Mouse (Mus musculus) urinary bladder, postnatal 25 days (tissue): ENCODE measurements around the gene Nos1.
A peak's percentile ranks its signal among the peaks of the same experiment; 100 is the strongest.
"Not testable (repeated sequence)": the region's sequence is repeated elsewhere in the genome, so short reads cannot be mapped to it uniquely, and the experiment has no call there.

Experiments
- DNase-seq: peaks from one replicate; pipeline ENCODE4 v3.0.0; 2022; ENCODE audit warnings: low spot score

Nos1 gene

DNA sequence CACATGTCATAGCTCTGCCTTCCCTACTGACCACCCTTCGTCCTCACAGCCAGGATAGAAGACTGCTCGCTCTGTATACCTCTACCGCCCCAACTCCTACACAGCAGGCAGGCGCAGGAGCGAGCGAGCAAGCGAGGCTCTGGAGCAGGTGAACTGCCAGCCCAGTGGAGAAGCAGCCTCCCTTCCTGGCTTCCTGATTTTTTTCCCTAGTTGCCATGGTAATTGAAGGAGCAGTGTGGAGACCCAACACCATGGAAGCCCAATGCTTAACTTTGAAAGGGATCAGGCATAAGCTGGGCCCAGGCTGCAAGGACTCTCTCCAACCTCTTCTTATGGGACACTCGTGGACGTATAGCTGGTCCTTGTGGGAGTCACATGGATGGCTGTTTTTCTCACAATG is 59.4 kb downstream of the Nos1 start:
- no peak for DNase-seq

DNA sequence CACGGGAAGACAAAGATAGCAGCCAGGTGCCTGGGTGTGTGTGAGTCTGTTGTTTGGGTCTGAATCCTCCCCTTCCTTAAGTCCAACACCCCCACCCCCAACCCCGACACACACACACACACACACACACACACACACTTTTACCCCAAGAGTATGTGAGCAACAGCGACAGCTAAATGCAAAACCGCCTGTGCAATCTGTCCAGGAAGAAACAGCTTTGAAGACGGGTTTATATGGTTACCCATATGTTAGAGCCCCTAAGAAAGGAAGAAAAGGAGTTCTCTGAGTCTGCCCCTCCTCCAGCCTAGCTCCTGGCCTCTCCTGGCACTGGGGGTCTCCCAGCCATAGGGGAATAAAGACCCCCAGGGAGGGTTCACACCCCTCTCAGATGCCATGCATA is 60.2 kb downstream of the Nos1 start:
- no peak for DNase-seq

DNA sequence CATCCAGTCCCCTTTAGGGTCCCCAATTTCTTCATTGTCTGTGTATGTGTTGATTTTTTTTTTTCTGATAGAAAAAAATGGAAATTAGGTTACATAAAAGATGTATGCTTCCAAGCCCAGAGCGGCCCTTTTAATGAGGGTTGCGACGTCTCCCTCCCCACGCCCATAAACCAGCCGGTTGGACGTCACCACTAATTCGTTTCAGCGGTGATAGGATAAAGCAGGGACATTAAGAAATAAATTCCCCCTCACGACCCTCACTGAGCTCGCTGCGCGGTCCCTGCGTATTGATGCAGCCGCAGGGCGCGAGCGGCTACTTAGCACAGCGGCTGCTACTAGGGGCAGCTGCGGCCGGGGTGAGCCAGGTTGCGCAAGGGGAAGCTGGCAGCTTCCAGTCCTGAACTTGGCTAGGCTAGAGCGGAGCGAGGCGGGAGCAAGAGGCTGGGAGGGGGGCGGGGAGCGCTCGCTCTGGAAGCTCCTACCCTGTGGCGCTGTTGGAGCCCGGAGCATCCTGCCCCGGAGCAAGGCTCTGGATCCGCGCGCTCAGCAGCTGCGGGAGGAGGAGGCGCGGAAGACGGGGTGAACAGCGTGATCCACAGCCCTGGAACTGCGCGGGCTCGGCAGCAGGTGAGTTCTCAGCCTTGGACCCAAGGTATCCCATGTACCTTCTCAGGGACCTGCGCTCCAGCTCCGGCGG is 61.0 kb downstream of the Nos1 start:
- peak; percentile 8 for DNase-seq

DNA sequence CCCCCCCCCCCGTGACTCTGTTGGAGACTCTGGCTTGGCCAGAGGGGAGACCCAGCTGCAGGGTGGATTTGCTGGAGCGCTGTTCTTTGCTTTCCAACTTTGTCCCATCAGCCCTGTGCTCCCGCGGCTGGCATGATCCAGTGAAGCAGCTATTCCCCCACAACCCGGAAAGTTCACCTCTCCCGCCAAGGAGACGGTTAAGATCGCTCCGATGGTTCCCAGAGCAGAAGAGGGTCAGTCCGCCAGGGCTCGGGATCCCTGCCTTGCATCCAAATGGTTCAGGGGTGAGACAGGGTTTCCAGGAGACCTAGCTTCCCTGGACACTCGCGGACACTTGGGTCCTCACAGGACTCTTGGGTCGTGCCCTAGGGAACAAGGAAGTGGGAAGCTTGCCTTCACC is 61.9 kb downstream of the Nos1 start:
- DNase-seq, result no peak

DNA sequence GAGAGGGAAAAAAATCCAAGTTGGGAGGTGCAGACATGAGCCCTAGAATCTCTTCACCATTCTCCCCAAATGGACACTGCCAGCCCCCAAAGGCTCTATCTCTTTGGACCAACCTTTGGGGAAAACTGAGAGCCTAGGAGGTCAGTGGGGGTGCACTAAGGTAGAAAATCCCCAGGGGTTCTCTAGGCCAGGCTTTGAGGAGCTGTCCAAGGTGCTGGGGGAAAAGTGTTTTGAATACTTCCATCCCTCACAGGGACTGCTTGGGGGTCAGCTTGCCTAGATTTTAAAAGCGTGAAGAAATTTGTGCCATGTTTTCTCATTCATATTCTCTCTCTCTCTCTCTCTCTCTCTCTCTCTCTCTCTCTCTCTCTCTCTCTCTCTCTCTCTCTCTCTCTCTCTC is 63.8 kb downstream of the Nos1 start:
- no peak for DNase-seq

DNA sequence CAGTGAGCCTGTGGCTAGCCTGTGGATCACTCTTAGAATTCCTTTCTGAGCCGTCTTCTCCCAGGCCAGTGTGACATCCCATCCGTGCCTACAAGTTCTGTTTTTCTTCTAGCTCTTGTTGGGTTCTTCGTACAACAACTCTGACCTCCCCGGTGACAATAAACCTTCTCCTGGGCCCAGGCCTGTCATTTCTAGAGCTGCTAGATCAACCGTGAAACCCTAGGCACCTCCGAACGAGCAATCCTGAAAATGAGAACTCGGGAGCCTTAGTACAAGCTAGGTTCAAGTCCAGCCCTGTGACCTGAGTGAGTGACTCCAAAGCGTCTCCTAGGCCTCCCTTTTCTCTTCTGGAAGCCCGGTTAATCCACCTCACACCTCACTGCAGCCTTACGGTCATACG is 69.6 kb downstream of the Nos1 start:
- DNase-seq, result no peak

DNA sequence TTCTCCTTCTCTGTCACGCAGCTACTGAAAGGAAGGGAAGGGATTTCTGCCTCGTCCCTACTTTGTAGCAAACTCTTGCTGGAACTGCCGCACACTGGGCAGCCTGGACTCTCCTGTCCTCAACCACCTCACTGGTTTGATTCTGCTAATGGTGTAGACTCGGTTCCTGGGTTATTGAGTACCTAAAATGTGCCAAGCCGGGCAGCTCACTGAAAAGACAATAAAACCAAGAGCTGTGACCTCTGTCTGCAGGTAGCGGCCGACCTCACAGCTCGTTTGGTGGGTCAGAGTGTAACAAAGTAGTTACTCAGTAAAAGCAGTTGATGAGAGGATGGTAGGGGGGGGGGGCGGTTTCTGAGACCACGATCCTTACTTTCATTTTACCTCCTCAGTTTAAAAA is 72.9 kb downstream of the Nos1 start:
- DNase-seq, result no peak

DNA sequence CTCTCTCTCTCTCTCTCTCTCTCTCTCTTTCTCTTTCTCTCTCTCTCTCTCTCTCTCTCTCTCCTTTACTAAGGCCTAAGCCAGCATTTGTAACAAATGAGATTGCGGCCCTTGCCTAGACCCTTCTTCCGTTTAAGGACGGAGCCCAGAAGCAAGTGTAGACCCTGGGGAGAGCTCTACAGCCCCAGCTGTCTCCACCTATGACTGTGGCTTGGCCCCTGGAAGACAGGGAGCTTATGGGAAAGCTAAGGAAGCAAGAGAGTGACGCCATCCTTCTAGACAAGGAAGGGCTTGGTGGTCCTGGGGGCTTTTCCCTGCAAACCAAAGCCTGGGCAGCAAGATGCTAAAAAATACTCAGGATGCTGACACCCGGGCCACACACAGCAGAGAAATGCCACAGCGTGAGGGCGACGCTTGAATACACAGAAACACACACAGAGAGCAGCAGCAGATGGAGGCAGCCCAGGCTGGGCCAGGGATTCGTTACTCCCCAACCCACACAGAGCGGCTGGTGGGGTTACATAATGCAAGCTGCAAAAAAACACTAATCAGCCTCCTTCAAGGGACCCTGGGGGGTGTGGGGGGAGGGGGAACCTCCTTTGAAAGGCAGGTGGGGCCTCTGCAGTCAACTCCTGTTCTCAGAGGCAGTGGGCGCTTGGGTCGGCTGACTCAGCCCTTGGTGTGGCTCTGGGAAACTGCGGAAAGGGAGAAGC is 83.9 kb downstream of the Nos1 start:
- no peak for DNase-seq

DNA sequence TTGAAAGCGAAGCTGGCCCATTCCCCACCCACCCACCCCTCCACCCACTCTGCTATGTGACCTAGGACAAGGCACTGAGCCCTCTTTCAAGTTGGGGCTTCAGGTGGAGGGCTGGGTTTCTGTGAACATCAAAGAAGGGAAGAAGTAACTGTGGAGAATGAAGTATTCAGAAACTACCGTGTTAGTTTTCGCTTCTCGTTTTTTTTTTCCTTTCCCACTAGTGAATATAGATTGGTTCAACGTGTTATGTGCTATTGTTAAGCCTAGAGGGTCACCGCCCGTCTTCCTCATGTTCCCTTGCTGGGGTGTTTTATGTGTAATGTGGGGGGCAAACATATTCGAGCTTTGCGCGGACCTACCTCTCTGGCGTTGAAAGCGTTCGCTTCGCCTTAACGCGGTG is 85.0 kb downstream of the Nos1 start:
- no peak for DNase-seq

DNA sequence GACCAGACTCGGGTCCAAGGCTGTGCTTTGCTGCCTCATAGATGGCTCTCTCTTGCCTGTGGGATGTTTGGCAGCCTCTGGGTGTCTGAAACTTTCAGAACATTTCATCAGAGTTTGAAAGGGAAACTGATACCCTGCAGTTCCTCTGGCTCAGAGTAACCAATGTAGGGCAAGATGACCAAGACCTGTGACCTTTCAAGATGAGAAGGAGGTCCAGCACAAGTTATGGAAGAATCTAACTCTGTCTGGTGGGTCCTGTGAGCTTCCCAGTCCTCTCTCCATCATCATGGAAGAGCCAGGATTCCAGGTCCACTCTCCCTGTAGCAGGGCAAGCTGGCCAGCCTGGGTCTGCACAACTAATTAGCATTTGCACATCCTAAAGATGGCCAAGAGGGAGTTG is 90.8 kb downstream of the Nos1 start:
- DNase-seq, result no peak

DNA sequence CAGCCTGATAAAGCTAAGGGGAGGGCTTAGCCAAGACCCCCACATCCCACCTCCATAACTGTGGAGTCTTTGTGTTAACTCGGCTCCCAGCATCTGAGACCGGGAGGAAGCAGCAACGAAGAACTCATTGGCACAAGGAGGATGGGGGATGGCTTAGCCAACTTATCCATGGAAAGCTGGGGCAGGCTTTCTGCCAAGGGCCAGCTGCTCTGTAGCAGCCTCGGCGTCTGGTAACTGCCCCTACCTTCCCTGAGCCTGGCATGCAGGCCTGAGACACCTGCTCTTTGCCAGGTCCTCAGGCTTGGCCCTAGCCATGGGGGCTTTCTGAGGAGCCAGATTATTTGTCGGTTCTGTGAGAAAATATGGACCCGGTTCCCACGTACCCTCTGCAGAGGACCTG is 93.0 kb downstream of the Nos1 start:
- DNase-seq, result no peak

DNA sequence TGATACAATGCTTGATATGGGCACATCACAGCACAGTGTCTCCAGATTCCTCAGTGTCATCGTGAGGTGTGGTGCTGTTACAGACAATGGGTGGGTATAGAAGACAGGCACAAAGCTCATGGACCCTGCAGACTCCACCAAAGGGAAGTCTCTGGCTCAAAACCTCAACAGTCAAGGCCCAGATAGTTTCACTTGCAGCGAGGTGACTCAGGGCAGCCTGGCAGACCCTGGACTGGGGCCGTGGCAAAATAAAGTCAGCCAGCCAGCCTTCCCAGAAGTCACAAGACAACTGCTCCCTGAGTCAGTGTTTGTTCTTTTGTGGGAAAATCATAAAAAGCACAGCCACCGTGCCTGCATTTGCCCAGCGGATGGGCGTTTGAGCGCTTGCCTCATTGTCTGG is 93.4 kb downstream of the Nos1 start:
- DNase-seq, result no peak

DNA sequence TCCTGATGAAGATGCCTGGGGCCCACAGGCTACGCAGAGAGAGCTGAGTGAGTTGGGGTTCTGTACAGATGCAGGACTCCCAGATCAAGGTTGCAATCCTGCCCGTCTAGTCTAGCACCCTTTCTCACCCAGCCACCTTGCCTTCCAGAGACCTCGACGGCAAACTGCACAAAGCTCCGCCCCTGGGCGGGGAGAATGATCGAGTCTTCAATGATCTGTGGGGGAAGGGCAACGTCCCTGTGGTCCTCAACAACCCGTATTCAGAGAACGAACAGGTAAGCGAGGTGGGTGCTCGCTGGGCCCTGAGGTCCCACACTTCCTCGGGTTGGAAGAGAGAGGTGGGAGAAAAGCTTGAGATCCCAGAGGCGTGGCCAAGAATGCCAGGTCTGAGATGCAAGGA is 98.3 kb downstream of the Nos1 start:
- DNase-seq, result no peak

DNA sequence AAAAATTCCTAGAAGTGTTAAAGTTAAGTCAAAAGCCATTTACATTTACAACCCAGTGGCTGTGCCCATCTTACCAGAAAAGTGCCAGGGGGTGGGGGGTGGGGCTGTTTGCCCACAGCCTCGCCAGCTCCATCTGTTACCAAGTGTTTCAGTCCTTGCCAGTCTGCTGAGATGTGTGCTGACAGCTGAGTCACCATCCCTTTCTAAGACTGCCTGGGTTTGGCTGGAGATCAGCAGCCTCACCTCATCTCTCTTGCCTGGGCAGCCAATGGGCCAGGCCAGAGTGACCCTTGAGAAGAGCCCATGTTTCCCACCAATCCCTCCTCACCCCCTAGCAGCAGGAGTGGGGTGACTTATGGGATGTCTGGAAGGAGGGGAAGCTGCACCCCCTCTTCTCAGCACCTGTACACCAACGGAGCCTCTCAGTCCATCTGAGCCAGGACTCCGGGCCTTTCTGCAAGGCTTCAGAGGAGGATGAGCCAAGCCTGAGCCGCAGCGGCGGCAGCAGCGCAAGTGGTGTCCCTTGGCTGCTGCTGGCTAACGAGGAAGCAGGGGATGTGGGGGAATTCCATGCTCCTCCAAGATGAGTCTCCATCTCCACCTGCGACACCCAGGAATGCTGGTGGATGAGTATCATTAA is 100.2 kb downstream of the Nos1 start:
- DNase-seq, result no peak

DNA sequence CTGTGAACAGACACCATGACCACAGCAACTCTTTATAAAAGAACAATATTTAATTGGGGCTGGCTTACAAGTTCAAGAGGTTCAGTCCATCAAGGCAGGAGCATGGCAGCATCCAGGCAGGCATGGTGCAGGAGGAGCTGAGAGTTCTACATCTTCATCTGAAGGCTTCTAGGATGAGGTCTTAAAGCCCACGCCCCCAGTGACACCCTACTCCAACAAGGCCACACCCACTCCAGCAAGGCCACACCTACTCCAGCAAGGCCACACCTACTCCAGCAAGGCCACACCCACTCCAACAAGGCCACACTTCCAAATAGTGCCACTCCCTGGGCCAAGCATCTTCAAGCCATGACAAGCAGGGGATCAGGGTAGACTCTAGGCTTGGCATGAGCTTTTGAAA is 101.6 kb downstream of the Nos1 start:
- not testable (repeated sequence) for DNase-seq

DNA sequence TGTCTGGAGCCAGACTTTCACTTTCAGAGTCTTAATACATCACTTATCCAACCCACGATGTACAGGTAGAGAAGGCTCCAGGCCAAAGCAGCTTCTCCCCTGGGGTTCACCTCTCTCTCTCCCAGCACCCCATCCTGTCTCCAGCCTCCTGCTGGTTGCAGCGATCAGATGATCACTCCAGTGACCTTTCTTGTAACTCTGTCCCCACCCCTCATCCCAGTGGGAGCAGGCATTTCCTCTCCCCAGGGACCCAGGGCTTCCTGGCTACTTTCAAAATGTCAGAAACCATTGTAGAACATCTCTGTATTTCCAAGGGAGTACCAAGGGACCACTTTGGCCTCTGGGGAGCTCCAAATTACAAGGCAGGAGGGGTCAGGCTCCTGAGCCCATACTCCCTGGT is 104.2 kb downstream of the Nos1 start:
- DNase-seq, result no peak

DNA sequence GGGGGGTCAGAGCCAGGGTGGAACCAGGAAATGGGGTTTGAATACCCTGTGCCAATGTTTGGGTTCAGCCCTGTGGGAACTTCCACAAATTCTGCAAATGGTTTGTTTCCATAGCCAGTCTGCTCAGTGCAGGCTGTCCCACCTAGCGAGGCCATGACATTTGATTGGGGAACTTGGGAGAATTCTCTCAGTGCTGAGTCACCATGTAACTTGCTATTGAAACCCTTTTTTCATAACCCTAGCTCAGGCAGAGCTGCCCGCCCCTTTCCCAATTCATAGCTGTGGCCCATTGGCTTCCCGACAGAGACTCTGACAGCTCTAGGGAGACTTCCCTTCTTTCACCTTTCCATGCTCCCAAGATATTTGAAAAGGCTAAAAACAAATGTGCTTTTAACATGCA is 107.3 kb downstream of the Nos1 start:
- DNase-seq, result no peak

DNA sequence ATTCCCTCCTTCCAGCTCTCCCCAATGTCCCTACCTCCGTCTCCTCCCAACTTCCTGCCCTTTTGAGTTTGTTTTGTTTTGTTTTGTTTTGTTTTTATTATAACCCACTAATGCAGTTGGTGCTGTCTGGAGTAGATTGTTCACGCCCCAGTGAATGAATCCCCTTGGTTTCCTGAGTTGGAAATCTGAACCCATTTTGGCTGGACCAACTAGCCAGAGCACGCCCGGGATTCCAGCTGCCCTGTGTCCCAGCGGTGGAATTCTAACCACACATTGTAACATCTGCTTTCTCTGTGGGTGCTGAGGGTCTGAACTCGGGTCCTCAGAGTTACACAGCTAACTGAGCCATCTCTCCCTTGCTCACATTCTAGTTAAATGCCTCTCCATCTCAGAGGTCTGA is 108.1 kb downstream of the Nos1 start:
- DNase-seq, result no peak

DNA sequence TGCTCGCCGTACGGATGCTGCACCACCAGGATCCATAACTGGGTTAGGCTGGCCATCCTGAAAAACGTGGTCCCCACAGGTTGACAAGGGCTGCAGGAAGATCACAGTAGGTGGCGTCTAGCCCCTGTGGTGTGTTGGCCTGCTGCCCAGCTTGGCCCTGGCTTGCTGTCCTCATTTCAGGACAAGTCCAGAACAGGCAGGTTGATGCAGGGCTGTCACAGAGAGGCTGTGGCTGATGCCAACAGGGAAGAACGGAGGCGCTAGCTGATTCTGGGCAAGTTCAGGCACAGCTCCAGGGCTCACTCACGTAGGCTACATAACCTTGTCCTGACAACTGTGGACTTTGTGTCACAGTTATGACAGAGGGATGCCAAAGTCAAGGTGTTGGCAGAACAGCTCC is 108.7 kb downstream of the Nos1 start:
- no peak for DNase-seq

DNA sequence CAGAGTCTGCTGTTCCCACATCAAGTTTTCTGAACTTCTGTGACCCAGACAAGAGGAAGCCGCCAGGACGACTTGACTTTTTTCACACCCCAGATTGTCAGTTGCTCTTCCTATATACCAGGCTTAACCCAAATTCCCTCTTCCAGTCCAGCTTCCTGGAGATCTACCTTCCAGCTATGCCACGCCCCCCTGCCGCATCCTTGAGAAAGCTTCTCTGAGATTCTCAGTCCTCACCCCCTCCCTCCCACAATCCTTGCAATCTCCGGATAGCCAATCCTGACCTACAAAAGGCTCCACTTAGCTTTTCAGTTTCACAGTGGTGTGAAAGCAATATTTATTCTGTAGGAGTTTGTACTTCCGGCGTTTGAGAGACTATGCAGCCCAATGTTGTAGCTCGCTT is 110.0 kb downstream of the Nos1 start:
- DNase-seq, result no peak

DNA sequence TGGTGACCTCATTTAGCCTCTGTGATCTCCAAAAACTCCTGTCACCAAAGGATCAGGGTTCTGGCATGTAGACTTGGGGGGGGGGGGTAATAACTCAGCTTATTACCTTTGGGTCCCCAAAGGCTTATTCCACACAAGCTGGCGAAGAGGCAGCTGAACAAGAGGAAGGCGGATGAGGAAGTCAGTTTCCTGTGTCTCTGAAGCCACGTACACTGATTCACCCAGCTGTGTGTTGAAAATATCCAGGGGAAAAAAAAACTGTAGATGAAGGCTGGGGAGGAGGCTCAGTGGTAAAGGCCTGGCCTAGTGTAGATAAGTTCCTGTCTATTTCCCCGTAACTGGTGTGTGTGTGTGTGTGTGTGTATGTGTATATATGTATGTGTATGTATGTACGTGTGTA is 110.7 kb downstream of the Nos1 start:
- no peak for DNase-seq

DNA sequence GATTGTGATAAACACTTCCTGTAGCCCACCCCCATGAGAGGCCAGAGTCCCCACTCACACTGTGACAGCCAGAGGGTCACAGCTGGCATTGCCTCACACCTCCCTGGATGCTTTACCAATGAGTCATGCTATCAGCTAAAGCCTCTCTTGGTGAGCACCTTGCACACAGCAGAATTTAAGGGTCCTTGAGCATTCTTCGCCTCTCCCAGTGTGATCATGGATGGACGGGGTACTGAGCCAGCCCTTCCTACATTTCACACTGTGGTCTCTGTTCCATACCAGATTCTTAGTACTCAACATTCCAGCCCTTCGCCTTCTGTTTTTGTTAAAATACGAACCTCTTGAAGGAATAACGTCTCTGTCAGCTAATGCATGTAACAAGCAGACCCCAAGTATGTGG is 113.2 kb downstream of the Nos1 start:
- DNase-seq, result no peak

DNA sequence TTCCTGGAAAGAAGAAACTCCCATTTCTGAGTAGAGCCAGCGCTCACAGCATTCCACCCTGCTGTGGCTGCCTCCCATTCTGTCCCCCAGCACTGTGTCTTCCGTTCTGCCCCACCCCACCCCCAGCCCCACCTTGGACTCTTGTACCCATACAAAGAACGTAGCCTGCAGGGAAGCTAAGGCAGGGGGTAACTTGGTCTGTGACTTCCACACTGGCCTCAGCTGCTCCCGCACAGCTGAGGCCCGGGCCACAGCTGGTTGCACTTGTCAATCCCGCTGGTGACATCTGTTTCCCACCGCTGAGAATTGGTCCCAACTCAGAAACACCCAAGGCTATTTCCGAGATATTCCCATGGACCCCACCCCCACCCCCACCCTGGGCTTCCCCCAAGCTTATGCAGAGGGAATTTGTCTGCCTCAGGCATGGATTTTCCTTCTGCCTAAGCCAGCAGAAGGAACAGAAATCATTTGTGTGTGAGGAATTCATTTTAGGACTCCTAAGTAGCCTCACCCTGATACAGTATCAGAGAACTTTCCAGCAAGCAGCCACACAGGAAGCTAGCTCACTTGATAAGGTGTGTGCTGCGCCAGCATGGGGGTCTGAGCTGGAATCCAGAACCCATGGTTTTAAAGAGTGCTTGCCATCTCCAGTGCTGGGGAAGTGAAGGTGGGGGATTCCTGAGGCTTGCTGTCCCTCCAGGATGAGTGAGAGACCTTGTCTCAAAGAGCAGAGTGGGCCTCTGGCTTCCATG is 117.4 kb downstream of the Nos1 start:
- no peak for DNase-seq
